Mouse (Mus musculus) urinary bladder, postnatal 36 days (tissue): ENCODE data around the gene Plpp1.
A peak's percentile ranks its signal among the peaks of the same experiment; 100 is the strongest.

Experiments used
- DNase-seq, 2 experiments: peaks; one replicate each; pipeline ENCODE4 v3.0.0; 2022; ENCODE audit warnings: low spot score in 2 of 2, mixed read lengths in 1 of 2

The Plpp1 gene

DNA sequence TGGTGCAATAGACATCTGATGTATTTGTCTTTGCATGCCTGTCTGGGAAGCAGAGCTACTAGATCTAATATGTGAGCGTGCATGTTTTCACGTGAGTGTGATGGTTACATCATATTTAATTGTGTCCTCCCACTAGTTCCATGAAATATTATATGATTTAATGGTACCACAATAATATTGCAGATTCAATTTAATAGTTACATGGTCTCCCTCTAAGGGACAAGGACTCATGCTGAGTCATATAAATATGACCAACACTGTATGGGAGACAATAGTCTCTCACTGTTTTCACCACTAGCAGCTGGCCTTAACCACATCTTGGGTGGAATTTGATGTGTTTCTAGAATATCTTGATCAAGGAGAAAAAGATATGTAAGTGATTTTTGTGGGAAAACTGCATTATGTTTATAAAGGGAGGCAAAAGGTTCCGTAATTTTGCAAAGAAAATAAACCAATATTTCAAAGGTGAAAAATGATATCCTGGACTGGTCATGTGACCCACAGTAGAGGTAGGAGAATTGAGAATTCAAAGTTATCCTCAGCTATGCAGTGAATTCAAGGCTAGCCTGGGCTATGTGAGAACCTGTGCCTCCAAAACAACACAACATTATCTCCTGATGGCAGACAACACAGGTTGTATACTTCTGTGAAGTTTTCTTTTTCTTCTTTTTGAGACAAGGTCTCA is 26.5 kb upstream of the Plpp1 start:
- no peak for DNase-seq

DNA sequence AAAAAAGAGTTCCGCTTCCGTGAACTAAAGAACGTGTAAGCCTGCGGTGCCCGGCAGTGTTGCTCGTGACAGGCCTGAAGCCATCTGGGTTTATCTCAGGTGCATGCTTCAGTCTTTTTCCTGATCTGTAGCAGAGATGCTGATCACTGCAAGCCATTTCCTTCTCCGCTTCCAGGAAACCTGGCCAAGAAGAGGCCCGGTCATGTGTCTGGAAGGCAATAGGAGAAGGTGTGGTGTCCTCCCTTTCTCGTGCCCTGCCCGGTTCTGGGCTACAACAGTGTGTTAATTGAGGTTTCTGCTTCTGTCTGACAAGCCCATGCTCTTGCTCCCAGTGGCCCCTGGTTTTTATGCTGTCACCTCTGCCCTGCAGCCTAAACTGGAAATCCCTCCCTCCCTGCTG is 24.7 kb upstream of the Plpp1 start:
- DNase-seq: no peak

DNA sequence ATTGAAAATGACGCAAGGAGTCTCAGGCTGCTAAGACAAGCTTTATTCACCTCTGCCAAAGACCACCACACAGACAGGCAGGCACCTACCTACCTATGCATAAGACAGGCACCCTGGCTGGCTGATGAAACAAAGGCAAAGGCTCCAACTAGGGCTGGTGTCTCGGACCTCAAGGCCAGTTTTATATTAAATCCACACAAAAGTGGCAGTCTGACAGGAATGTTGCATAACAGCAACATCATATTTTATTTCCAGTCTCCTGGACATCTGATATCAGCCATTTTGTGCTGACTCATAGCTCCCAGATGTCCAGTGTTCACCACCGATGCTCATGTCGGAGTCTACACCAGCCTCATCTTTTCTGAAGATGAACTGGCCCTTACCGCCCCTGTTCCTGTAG is 22.2 kb upstream of the Plpp1 start:
- no peak for DNase-seq

DNA sequence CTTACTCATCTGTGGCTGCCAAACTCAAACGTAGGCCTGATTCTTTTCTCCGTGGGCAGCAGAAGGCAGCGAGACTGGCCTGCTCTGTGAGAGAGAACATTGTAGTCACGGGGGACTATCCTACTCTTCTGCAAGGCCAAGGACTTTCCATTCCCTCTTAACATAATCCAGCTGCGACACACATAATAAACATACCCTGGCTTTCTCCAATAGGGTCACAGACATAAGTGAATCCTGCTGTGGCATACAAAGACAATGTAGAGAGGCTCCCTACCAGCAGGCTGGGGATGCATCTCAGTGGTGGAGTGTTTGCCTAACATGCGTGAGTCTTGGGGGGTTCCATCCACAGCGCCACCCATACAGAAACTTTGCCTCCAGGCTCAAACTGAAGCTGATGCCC is 15.3 kb upstream of the Plpp1 start:
- no peak for DNase-seq

DNA sequence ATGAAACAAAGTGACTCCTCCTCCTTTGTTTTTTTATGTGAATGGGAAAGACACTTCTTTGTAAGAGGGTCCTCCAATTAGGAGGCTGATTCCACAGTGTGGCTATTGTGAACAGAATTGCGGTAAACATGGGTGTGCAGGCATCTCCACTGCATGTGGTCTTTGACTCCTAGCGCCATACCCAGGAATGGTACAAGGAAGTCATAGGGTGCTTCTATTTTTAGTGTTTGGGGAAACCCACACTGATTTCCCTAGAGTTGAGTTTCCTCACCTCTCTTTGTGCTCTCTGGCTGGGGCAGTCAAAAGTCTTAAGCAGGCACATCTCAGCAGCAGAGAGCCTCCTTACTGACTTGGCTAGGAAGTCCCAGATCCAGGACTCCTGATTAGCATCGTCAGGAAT is 14.4 kb upstream of the Plpp1 start:
- no peak for DNase-seq

DNA sequence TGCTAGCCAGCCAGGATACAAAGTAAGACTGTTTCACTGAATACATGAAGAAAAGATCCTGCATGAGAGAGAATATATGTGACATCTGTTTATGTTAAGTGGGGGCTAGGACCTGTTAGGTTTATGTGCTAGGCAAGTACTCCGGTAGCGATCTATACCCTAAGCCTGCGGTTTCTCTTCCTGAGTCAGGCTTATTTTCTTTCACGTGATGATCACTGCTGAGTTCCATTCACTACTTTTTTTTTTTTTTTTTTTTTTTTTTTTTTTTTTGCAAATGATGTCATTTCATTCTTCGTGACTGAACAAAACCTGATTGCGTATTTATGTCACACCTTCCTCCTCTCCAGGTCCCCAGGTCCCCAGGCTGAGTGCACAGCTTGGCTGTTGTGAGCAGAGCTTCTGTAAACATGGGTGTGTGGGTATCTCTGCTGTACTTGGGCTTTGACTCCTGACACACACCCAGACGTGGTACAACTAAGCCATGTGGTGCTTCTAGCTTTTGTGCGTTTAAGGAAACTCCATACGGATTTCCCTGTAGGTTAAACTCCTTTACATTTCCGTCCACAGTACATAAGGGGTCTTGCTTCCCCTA is 13.6 kb upstream of the Plpp1 start:
- DNase-seq: no peak

DNA sequence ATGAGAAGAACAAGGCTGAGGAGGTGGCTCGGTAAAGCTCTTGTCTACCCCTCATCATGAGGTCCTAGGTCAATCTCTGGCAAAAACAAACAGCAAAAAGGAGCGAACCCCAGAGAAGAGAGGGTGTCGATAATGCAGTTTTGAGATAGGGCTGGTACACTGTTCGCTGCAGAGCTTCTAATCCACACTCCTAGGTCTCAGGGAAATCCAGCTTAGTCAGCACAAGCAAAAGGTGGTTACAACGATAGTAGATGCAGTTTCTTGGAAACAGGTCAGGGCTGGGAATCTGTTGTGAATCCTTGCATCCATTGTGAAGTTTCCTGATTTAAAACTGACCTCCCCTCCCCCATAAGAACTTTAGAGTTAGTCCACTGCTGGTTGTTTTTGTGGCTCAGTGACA is 9.8 kb upstream of the Plpp1 start:
- DNase-seq: no peak

DNA sequence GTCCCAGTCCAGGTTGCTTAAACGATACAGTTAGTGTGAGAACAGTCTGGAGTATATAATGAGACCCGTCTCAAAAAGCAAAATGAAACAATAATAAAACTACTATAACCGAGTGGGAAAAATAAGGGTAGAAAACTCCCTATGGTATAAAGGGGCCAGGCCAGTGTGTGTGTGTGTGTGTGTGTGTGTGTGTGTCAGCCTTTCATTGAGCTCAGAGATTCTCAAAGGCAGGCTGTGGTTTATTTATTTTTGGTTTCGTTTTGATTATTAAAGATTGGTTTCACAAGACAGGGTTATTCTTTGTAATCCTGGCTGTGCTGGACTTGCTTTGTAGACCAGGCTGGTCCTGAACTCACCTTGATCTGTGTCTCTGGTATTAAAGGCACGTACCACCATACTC is 8.7 kb upstream of the Plpp1 start:
- DNase-seq: no peak

DNA sequence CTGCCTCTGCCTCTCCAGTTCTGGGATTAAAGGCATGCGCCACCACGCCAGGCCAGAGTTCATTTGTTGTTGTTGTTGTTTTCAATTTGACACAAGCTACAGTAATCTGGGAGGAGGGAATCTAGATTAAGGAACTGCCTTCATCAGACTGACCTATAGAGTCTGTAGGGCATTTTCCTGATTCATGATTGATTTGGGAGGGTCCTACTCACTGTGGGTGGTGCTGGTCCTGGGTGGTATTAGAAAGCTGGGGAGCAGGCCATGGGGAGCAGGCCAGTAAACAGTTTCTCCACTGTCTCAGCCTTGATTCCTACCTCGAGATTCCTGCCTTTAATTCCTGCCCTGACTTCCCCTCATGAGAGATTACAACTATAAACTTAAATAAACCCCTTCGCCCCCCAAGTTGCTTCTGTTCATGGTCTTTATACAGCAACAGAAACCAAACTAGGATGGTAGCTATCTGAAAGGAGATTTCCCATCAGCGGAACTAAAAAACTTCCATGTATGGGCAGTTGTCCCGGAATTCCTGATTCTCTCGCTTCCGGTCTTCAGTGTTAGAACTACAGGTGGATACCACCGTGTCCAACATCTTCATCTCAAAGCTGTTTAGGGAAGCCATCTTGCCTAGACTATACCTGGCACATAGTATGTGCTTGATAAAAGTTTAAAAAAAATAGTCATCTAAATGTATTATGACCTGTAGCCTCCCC is 2.2 kb upstream of the Plpp1 start:
- DNase-seq: no peak

DNA sequence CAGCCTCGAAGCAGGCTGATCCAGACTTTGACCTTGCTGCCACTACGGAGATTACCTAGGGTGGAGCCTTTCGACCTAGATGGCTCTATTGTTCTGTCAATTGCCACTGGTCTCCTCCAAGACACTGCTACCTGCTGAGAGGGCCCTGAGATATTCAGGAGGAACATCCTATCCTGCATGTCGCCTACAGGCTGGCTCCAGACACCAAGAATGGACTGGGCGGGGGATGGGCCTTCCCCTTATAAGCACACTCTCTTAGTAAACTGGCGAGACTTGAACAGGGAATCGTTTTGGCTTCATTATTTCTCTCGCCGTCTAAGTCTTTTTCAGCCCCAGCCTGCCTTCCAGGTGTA is 1.7 kb upstream of the Plpp1 start:
- no peak for DNase-seq

DNA sequence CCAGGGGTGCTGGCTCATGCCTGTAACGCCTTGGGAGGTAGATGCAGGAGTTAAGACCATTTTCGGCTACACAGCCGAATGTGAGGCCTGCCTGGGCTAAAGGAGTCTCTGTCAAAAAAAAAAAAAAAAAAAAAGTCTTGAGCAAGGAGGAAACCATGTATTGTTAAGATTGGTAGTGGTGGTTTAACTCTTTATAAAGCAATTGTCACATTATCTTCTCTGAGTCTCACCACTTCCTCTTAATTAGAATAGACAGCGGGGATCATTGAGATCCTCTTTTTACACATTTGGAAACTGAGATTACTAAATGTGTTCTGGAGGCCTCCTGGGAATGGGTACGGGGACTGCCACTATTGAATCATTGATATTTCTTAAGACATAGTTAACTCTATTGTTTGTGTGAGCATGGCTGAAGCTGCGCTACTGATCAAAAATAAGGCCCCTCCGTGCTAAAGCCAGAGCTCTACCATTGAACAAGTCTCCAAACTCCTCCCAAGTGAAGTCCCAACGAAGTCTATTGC is 811 bp upstream of the Plpp1 start:
- DNase-seq: no peak

DNA sequence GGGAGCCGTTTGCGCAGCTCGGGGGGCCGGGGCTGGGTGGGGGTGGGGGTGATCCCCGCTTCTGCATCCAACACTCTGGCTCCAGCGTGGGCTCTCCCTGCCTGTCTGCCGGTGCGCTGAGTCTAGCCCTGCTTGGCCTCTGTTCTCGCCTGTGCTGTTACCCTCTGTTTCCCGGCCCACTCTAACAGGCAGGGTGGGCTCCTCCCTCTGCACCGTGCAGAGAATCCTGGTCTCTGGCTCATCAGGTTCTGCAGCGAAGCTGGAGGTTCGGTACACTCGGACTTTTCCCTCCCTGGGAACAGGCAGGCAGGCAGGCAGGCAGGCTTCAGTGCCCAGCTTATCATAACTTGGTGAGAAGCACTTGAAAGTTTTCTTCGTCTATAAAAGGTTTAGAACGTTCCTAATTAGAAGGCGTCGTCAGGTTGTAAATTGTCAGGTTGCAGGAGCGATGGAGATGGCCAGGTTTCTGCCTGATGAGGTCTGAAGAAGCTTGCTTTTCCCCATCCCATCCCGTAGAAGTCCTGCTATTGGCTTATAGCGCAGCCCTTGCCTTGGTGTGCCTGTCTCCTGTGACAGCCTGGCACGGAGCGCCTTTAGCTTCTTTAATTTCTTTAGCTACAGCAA is 901 bp downstream of the Plpp1 start:
- peak; percentile 13 to 25 for DNase-seq

DNA sequence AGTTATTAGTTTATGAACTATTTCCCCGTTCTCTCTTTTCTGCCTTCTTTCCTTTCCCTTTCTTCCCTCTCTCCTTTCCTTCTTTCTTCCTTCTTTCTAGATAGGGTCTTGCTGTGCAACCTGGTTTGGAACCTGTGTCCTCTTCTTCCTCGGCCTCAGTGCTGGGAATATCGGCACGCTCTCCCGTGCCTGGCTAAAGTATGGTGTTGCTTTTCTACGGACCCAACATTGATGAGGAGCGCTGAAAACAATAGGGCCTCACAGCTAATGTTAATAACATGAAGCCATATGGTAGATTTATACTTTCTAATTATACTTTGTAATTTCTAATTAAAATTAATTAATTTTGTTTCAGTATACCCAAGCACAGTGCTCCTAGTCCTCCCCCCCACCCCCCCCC is 2.5 kb downstream of the Plpp1 start:
- DNase-seq: no peak

DNA sequence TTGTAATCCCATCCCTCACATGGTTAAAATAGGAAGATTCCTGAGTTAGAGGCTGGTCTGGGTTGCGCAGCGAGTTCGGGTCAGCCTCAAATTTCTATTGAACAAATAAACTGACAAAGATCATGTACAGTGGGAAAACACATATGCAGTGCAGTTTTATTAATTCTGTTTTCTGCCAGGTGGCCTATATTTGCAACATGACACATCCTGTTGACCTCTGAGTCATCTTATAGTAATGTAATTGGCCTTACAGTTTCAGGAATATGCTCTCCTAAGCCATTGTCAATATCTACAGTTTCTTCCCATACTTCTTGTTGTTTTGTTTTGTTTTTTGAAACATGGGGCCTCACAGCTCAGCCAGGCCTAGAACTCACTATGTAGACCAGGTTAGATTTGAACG is 3.1 kb downstream of the Plpp1 start:
- no peak for DNase-seq

DNA sequence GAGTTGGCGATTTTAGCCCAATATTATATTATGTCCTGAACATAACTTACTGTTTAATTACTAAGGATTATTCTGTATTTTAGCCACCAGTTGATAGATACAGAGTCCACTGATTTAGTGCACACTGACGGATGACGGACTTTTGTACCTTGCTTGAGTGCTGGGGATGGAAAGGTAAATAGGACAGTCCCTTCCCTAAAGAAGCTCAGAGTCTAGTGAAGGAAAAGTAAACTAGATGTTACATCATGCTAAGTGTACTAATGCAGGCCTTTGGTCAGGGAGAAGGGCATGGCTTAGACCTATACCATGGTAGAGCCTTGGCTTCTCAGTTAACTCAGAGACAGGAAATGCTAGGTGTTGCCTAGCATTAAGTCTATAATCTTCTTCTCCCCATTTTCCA is 4.9 kb downstream of the Plpp1 start:
- DNase-seq: no peak

DNA sequence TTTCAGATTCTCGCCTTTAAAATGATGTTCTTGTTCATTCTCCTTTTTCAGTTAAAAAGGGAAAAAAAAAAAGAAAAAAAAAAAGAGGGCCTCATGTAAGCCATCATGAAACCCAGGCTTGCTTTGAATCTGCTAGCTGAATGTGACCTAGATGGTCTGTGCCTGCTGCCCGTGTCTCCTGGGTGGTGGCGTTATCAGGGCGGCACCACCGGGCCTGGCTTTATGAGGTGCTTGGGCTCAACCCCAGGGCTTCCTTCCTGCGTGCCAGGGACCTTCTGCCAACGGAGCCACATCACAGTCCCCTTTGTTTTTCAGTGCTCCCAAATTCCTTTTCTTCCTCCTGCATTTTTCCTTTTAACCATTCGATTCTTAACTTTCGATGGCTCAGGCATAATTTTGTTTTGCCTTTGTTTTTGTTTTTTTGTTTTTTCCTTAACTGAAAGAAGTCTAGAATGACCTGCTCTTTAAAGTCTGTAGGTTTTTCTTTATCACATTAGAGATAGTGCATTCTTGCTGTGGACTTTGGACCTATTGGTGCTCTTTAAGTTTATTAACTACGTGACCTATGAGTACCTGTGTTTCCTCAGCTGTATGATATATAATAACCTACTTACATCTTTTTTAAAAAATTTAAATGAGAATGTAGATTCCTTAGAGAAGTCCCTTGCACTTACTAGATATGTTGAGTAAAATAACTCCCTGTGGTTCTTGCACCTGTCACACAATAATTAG is 7.5 kb downstream of the Plpp1 start:
- DNase-seq: no peak

DNA sequence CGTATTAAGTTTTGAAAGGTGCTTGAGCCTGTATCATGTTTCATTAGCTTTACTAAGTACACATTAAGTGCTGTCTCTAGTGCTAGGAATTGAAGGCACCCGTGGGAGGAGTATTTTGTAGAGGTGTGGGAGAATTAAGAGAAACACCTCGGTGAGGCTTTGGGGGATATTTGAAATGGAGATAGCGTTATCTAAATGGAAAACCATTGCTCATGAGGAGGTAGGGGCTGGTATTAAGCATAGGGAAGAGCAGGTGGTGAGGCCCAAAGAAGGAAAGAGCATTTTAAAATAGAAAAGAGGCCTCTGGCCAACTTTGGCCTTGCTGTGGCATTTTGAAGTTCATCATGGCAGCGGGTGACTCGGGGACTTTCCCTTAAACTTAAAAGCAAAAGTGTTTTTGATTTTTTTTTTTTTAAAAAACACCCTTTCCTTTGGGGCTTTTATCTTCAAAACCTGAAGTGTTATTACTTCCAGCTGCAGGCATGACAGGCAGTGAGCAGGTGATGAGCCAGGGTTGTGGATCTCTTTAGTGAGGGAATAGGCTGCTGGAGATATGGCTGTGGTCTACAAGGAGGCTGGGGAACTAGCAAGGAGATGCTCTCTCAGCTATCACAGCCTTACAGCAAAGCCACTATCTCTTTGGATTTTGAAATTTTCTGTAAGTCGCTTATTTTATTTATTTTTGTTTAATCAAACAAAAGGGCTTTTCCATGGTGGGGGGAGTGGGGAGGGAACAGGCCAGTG is 9.1 kb downstream of the Plpp1 start:
- DNase-seq: no peak

DNA sequence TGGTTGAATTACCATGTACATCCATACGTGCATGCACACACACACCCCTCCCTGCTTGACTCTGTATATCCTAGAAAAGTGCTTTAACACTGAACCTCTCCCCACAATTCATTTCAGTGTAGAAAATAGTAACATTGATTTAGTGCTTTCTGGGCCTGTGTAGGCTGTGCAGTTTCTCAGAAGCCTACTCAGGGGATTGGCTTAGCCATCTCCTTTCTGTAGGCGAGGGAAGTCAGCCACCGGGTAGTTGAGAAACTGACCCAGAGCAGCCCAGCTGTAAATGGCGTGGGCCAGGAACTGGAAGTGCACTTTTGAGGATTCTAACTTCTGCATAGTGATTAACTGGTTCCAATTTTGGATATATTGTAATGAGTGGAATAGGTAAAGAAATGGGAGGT is 9.7 kb downstream of the Plpp1 start:
- DNase-seq: no peak

DNA sequence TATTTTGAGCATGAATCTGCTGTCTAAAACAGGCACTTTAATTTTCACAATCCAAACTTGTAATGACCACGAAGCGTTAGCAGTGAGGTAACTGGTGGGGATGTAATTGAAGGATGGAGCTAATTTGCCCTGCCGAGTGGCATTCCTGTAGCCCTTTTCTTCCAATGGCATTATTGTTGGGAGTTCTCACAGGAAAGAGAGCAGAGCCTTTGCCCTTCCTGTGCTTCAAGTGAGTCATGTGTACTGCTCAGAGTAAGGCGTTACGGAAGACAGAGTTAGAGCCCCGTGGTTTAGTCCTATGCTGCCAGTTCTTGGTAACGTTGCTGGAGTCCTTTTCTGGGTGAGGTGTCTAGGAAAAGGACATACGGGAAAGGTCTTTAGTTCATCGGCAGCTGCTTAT is 10.2 kb downstream of the Plpp1 start:
- DNase-seq: no peak

DNA sequence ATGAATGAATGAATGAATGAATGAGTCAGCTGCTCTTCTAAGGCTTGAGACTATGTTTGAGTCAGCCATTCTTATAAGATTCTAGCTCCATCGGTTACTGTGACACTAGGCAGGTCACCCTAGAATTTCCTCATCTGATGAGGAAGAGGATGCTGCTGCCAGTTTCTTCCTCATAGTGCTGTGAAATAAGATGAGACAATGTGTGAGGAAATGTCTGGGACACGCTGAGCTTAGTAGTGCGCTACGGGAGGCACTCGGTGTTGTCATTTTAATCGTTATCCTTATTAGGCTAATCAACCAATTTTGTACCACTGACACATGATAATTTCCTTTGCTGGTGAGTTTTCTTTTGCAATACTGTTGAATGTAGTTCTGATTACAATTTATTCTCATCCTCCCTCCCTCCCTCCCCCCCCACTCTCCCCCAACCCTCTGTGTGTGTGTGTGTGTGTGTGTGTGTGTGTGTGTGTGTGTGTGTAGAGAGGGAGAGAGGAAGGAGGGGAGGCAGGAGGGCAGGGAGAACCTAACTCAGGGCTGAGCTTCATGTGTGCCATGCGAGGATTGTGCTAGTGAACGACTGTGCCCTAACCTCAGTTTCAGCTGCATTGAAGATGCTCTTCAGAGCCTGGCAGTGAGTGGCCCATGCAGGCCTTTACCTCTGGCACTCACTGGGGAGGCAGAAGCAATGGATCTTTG is 11.3 kb downstream of the Plpp1 start:
- no peak for DNase-seq

DNA sequence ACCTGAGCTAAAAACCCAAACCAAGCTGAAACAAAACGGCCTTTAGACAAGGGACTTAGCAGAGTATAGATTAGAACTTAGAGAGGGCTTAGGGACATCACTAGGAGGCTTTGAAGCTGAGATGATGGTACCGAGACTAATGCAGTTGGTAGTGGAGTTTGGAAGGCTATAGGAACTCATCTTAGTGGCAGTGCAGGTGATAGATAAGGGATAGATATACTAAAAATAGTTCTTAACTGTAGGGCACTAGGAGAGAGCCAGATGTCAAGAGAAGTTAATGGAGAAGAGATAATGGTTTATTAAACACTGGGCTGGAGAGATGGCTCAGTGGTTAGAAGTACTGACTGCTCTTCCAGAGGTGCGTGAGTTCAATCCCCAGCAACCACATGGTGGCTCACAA is 15.4 kb downstream of the Plpp1 start:
- DNase-seq: no peak
